Comparison of ENCODE assay signal across 15 mouse cellular contexts in the genomic region with DNA sequence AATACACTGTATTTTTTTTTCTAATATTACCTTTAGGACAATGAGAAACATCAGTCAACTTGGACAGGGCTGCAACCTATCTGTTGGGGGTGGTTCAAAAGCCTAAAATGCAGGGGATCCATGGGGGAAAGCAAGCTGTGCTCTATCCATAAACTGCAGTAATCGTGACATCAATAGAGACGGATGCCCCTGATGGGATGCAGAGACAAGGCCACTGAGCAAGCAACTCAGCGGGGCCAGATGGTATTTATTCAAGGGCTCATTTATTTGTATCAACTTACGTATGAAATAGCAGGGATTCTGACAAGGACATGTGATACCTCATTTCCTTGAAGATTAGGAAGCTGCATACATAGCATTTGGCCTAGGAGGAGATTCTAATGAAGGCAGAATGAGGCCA.
A peak's percentile ranks its signal among the peaks of the same experiment; 100 is the strongest.
DNase-seq lines count a peak whose midpoint lies in the region; ATAC-seq and TF ChIP-seq lines count a peak whose summit lies in the region.
"Had no signal": no experiment of that assay in that cellular context is flagged by ENCODE, and none has a peak within 500 bp of the region (broad histone marks: within the 10 kb centered on the region; RNA-seq: fewer than 3 reads in every experiment).

No protein-coding gene starts in this region.

- no peak overlapping the region for H3K27ac ChIP-seq in forebrain, embryonic 14.5 days (ENCODE audit: low read depth, low read length)
- H3K27ac ChIP-seq in forebrain, embryonic 12.5 days = no peak overlapping the region
- H3K27ac ChIP-seq in neural tube, embryonic 12.5 days = no peak overlapping the region
- no peak overlapping the region for H3K27ac ChIP-seq in stomach, postnatal 0 days (replicated peaks)
- H3K27ac ChIP-seq: forebrain, embryonic 15.5 days; heart, adult 2 months; midbrain, embryonic 15.5 days; neural tube, embryonic 13.5 days had no signal

- ATAC-seq in forebrain, embryonic 14.5 days = no peak
- no peak for ATAC-seq in forebrain, embryonic 12.5 days (ENCODE audit: low FRiP score)
- peak; percentile 61; the same call in 1 of the 2 replicates for ATAC-seq in neural tube, embryonic 12.5 days (ENCODE audit: low FRiP score, low read depth)
- no peak for ATAC-seq in megakaryocyte progenitor cell, adult 5-6 weeks (replicated peaks; ENCODE audit: poor library complexity)
- ATAC-seq in stomach, postnatal 0 days (ENCODE audit: low FRiP score, low TSS enrichment) = no peak
- ATAC-seq: activated CD4-positive, CD25-positive, alpha-beta regulatory T cell, adult 4 months; forebrain, embryonic 15.5 days; midbrain, embryonic 15.5 days had no signal

- no peak overlapping the region for H3K9ac ChIP-seq in forebrain, embryonic 14.5 days (ENCODE audit: low read length)
- H3K9ac ChIP-seq in forebrain, embryonic 12.5 days = no peak overlapping the region
- H3K9ac ChIP-seq in neural tube, embryonic 12.5 days = no peak overlapping the region
- no peak overlapping the region for H3K9ac ChIP-seq in stomach, postnatal 0 days (ENCODE audit: low read length)
- H3K9ac ChIP-seq: forebrain, embryonic 15.5 days; midbrain, embryonic 15.5 days; neural tube, embryonic 13.5 days had no signal

- no peaks in the 10 kb centered on the region for H3K9me3 ChIP-seq in forebrain, embryonic 14.5 days (replicated peaks; ENCODE audit: control insufficient read depth, low read length)
- H3K9me3 ChIP-seq in forebrain, embryonic 12.5 days = no peaks in the 10 kb centered on the region
- H3K9me3 ChIP-seq in neural tube, embryonic 12.5 days = no peaks in the 10 kb centered on the region
- no peaks in the 10 kb centered on the region for H3K9me3 ChIP-seq in stomach, postnatal 0 days (ENCODE audit: control insufficient read depth, low read length)
- H3K9me3 ChIP-seq: forebrain, embryonic 15.5 days; midbrain, embryonic 15.5 days; neural tube, embryonic 13.5 days had no signal

- no peak for TF ChIP-seq EP300 in stomach, postnatal 0 days (optimal IDR thresholded peaks at IDR 0.05)

- no peaks in the 10 kb centered on the region for H3K4me1 ChIP-seq in forebrain, embryonic 14.5 days (ENCODE audit: control insufficient read depth, insufficient read depth, low read length)
- H3K4me1 ChIP-seq in forebrain, embryonic 12.5 days = no peaks in the 10 kb centered on the region
- H3K4me1 ChIP-seq in neural tube, embryonic 12.5 days = no peaks in the 10 kb centered on the region
- H3K4me1 ChIP-seq in stomach, postnatal 0 days (replicated peaks; ENCODE audit: control insufficient read depth, insufficient read depth) = no peaks in the 10 kb centered on the region
- H3K4me1 ChIP-seq: midbrain, embryonic 15.5 days; neural tube, embryonic 13.5 days had no signal

- H3K27me3 ChIP-seq in forebrain, embryonic 14.5 days (replicated peaks; ENCODE audit: control insufficient read depth, insufficient read depth, low read length) = no peaks in the 10 kb centered on the region
- H3K27me3 ChIP-seq in forebrain, embryonic 12.5 days = no peaks in the 10 kb centered on the region
- H3K27me3 ChIP-seq in neural tube, embryonic 12.5 days (replicated peaks) = no peaks in the 10 kb centered on the region
- H3K27me3 ChIP-seq in stomach, postnatal 0 days (ENCODE audit: control insufficient read depth, insufficient read depth, low read length) = no peaks in the 10 kb centered on the region
- H3K27me3 ChIP-seq: forebrain, embryonic 15.5 days; midbrain, embryonic 15.5 days; neural tube, embryonic 13.5 days had no signal

- no peaks in the 10 kb centered on the region for H3K36me3 ChIP-seq in forebrain, embryonic 14.5 days (ENCODE audit: control insufficient read depth, insufficient read depth, low read length)
- H3K36me3 ChIP-seq in forebrain, embryonic 12.5 days (replicated peaks) = no peaks in the 10 kb centered on the region
- no peaks in the 10 kb centered on the region for H3K36me3 ChIP-seq in neural tube, embryonic 12.5 days
- H3K36me3 ChIP-seq in stomach, postnatal 0 days (ENCODE audit: control insufficient read depth, insufficient read depth, low read length) = no peaks in the 10 kb centered on the region
- H3K36me3 ChIP-seq: forebrain, embryonic 15.5 days; midbrain, embryonic 15.5 days; neural tube, embryonic 13.5 days had no signal

- no peak for TF ChIP-seq CTCF in stomach, postnatal 0 days (IDR thresholded peaks at IDR 0.05; ENCODE audit: low read depth)

- no peak overlapping the region for H3K4me2 ChIP-seq in forebrain, embryonic 14.5 days (ENCODE audit: low read length)
- no peak overlapping the region for H3K4me2 ChIP-seq in forebrain, embryonic 12.5 days
- no peak overlapping the region for H3K4me2 ChIP-seq in neural tube, embryonic 12.5 days (replicated peaks)
- H3K4me2 ChIP-seq in stomach, postnatal 0 days (replicated peaks; ENCODE audit: low read depth) = no peak overlapping the region
- H3K4me2 ChIP-seq: forebrain, embryonic 15.5 days; midbrain, embryonic 15.5 days; neural tube, embryonic 13.5 days had no signal

- no peak overlapping the region for H3K4me3 ChIP-seq in forebrain, embryonic 14.5 days (ENCODE audit: low read depth, low read length)
- H3K4me3 ChIP-seq in forebrain, embryonic 12.5 days (replicated peaks) = no peak overlapping the region
- no peak overlapping the region for H3K4me3 ChIP-seq in neural tube, embryonic 12.5 days
- H3K4me3 ChIP-seq in stomach, postnatal 0 days (ENCODE audit: low read depth, low read length) = no peak overlapping the region
- H3K4me3 ChIP-seq: forebrain, embryonic 15.5 days; heart, adult 2 months; midbrain, embryonic 15.5 days; neural tube, embryonic 13.5 days had no signal

- DNase-seq in forebrain, embryonic 14.5 days (ENCODE audit: low spot score) = peak; percentile 20
- no peak for DNase-seq in neural tube, embryonic 10.5 days (ENCODE audit: extremely low spot score, low spot score)
- DNase-seq in embryo, embryonic 11.5 days (ENCODE audit: low read depth, low spot score) = peak; percentile 4
- DNase-seq in stomach, postnatal 0 days (ENCODE audit: low spot score) = no peak
- no peak for DNase-seq in heart, adult 18-20 months
- DNase-seq: adrenal gland, postnatal 36 days; heart, adult 2 months; retina, postnatal 1 day had no signal

- WGBS in forebrain, embryonic 14.5 days = 78% methylated on average over 4 of the region's 4 CpGs
- 77% methylated on average over 4 of the region's 4 CpGs for WGBS in forebrain, embryonic 12.5 days
- 34% methylated on average over 4 of the region's 4 CpGs for WGBS in neural tube, embryonic 12.5 days
- WGBS in stomach, postnatal 0 days = 64% methylated on average over 4 of the region's 4 CpGs

Comparison
In these comparisons a context has a peak if more than half of its experiments do, and no peak if none do; other contexts are left out.
1. DNase-seq: peak in forebrain, embryonic 14.5 days (single experiment) and embryo, embryonic 11.5 days (single experiment); none in neural tube, embryonic 10.5 days (single experiment), stomach, postnatal 0 days (single experiment) and heart, adult 18-20 months (0 of 2).